Mouse (Mus musculus) inflammation-experienced regulatory T-cells, adult 16 weeks (primary cell): ENCODE results near the gene Itga8. TPM values are rescaled to one million over a fixed set of nuclear protein-coding genes. Genes with fewer than 3 reads are reported as not detected.

ENCODE experiments used
- polyA plus RNA-seq: library from polyadenylated mRNA; unstranded; fragments of 100-300 nt; shearing (Covaris generic); gene quantifications from one replicate; pipeline ENCODE4 v1.2.1, GENCODE M21; 2017

The Itga8 gene
- not detected for polyA plus RNA-seq

DNA sequence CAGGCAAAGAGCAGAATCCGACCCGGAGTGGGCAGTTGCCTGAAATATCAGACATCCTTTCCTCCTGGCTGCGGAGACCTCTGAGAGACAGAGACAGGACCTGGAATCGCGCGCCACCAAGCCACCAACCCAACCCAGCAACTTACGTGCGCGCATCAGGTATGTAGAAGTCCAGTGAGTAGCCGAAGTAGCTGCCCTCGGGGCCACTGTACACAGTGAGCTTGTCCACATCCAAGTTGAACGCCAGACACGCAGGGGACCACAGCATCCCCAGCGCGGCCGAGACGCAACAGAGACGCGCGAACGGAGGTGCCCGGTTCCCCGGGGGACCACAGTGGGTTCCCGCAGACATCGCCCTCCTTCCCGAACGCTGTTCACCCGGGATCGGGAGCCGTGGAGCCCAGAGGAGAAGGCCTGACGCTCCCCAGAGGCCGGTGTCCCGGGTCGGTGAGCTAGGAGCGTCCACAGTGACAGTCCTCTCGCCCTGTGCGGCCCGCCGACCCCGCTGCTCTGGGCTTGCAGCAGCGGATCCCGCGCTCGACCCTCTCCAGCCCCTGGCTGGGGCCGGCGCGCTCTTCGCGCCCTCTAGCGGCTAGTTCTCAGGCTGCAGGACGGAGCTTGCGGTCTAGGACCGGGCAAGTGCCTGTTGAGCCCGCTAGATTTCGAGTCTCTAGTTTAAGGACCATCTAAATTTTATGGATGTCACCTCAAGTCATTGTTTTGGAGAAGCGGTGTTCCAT lies at the start of gene Itga8:
TSS of gene Itga8 (minus strand) at position 492 of the 740 bp plus-strand sequence.

Other genes with a start within 250 kb of the Itga8 start
- 49.8 TPM for gene Mindy3, start 117.5 kb upstream of the Itga8 start, polyA plus RNA-seq